Mouse (Mus musculus): ENCODE data around the gene Srrm1. TPM values are rescaled to one million over a fixed set of nuclear protein-coding genes. Genes with fewer than 3 reads are reported as not detected.

The Srrm1 gene
- polyA plus RNA-seq, 1 experiment from 2014 or later: 146 TPM

- H3K27ac ChIP-seq (replicated peaks): peak overlapping the region; percentile 29; the same call in 1 of the 2 replicates
- ATAC-seq (ENCODE audit: extremely low read depth, insufficient number of reproducible peaks, low FRiP score, low TSS enrichment): no peak
Observed at GRCm38 (mm10) chr4:135301166-135301565, 52.0 kb downstream of the Srrm1 start.

GRCm38 (mm10) chr4:135300248-135301041, 52.7 kb downstream of the Srrm1 start:
- 84% methylated on average over 26 of the region's 26 CpGs for WGBS
- no peak for ATAC-seq (ENCODE audit: extremely low read depth, insufficient number of reproducible peaks, low FRiP score, low TSS enrichment)
- H3K36me3 ChIP-seq: no peaks in the 10 kb centered on the region
- no peak overlapping the region for H3K4me2 ChIP-seq
- H3K4me1 ChIP-seq: peaks cover 35% of the 10 kb centered on the region
- H3K9ac ChIP-seq: no peak overlapping the region
- H3K27ac ChIP-seq (replicated peaks): no peak overlapping the region
- H3K4me3 ChIP-seq: no peak overlapping the region
- H3K27me3 ChIP-seq (replicated peaks): no peaks in the 10 kb centered on the region
- no peaks in the 10 kb centered on the region for H3K9me3 ChIP-seq

More at GRCm38 (mm10) chr4:135301166-135301565, 52.0 kb downstream of the Srrm1 start:
- Histone ChIP-seq H3K9me3 (no peaks in the 10 kb centered on the region), H3K4me2 (no peak overlapping the region), H3K4me3 (no peak overlapping the region), H3K4me1 (peaks cover 43% of the 10 kb centered on the region), H3K9ac (no peak overlapping the region), H3K27me3 (replicated peaks) (no peaks in the 10 kb centered on the region), H3K36me3 (no peaks in the 10 kb centered on the region)
- 30% methylated on average over 3 of the region's 3 CpGs for WGBS

GRCm38 (mm10) chr4:135298680-135299079, 54.4 kb downstream of the Srrm1 start:
- Histone ChIP-seq H3K4me1 (peaks cover 35% of the 10 kb centered on the region), H3K4me3 (no peak overlapping the region), H3K36me3 (no peaks in the 10 kb centered on the region), H3K27me3 (replicated peaks) (no peaks in the 10 kb centered on the region), H3K9ac (peak overlapping the region; percentile 48), H3K9me3 (no peaks in the 10 kb centered on the region), H3K4me2 (no peak overlapping the region), H3K27ac (replicated peaks) (peak overlapping the region; percentile 75)
- ATAC-seq (ENCODE audit: extremely low read depth, insufficient number of reproducible peaks, low FRiP score, low TSS enrichment): no peak
- WGBS: 79% methylated on average over 10 of the region's 10 CpGs

- H3K36me3 ChIP-seq: no peaks in the 10 kb centered on the region
- H3K9ac ChIP-seq: peak overlapping the region; percentile 48; the same call in 1 of the 2 replicates
- H3K4me2 ChIP-seq: 0 out of 2 replicates have a peak overlapping the region, but pooled peaks have one; percentile 13
- no peaks in the 10 kb centered on the region for H3K27me3 ChIP-seq (replicated peaks)
- H3K4me1 ChIP-seq: peaks cover 35% of the 10 kb centered on the region
- WGBS: 58% methylated on average over 15 of the region's 15 CpGs
- H3K9me3 ChIP-seq: no peaks in the 10 kb centered on the region
- no peak for ATAC-seq (ENCODE audit: extremely low read depth, insufficient number of reproducible peaks, low FRiP score, low TSS enrichment)
- no peak overlapping the region for H3K4me3 ChIP-seq
- peak overlapping the region; percentile 75 for H3K27ac ChIP-seq (replicated peaks)
Observed at GRCm38 (mm10) chr4:135297931-135298546, 55.1 kb downstream of the Srrm1 start.

- Histone ChIP-seq H3K4me1 (peaks cover 42% of the 10 kb centered on the region), H3K27me3 (replicated peaks) (no peaks in the 10 kb centered on the region), H3K36me3 (no peaks in the 10 kb centered on the region), H3K4me2 (no peak overlapping the region), H3K9ac (no peak overlapping the region), H3K9me3 (no peaks in the 10 kb centered on the region), H3K27ac (replicated peaks) (peak overlapping the region; percentile 75), H3K4me3 (no peak overlapping the region)
- ATAC-seq (ENCODE audit: extremely low read depth, insufficient number of reproducible peaks, low FRiP score, low TSS enrichment): no peak
- WGBS: 63% methylated on average over 7 of the region's 7 CpGs
Observed at GRCm38 (mm10) chr4:135297146-135297545, 56.0 kb downstream of the Srrm1 start.

- H3K9me3 ChIP-seq: no peaks in the 10 kb centered on the region
- peaks cover 47% of the 10 kb centered on the region for H3K4me1 ChIP-seq
- no peak overlapping the region for H3K4me3 ChIP-seq
- no peaks in the 10 kb centered on the region for H3K36me3 ChIP-seq
- no peak overlapping the region for H3K27ac ChIP-seq (replicated peaks)
- ATAC-seq (ENCODE audit: extremely low read depth, insufficient number of reproducible peaks, low FRiP score, low TSS enrichment): no peak
- H3K9ac ChIP-seq: no peak overlapping the region
- no peak overlapping the region for H3K4me2 ChIP-seq
- no peaks in the 10 kb centered on the region for H3K27me3 ChIP-seq (replicated peaks)
Observed at GRCm38 (mm10) chr4:135296565-135296964, 56.6 kb downstream of the Srrm1 start.

- H3K36me3 ChIP-seq: no peaks in the 10 kb centered on the region
- H3K4me1 ChIP-seq: peaks cover 35% of the 10 kb centered on the region
- ATAC-seq (ENCODE audit: extremely low read depth, insufficient number of reproducible peaks, low FRiP score, low TSS enrichment): no peak
- no peak overlapping the region for H3K9ac ChIP-seq
- H3K4me3 ChIP-seq: no peak overlapping the region
- 73% methylated on average over 3 of the region's 3 CpGs for WGBS
- no peak overlapping the region for H3K4me2 ChIP-seq
- no peaks in the 10 kb centered on the region for H3K9me3 ChIP-seq
- no peaks in the 10 kb centered on the region for H3K27me3 ChIP-seq (replicated peaks)
- no peak overlapping the region for H3K27ac ChIP-seq (replicated peaks)
Observed at GRCm38 (mm10) chr4:135293813-135294212, 59.3 kb downstream of the Srrm1 start.

- Histone ChIP-seq H3K4me1 (peaks cover 34% of the 10 kb centered on the region), H3K36me3 (no peaks in the 10 kb centered on the region), H3K9me3 (no peaks in the 10 kb centered on the region), H3K9ac (peak overlapping the region; percentile 59; the same call in 1 of the 2 replicates), H3K27ac (replicated peaks) (peak overlapping the region; percentile 50; the same call in 1 of the 2 replicates), H3K27me3 (replicated peaks) (no peaks in the 10 kb centered on the region), H3K4me3 (0 out of 2 replicates have a peak overlapping the region, but pooled peaks have one; percentile 3), H3K4me2 (peak overlapping the region; percentile 51)
- peak; percentile 59; the same call in 1 of the 2 replicates for ATAC-seq (ENCODE audit: extremely low read depth, insufficient number of reproducible peaks, low FRiP score, low TSS enrichment)
- WGBS: 9% methylated on average over 12 of the region's 12 CpGs
Observed at GRCm38 (mm10) chr4:135292477-135293089, 60.5 kb downstream of the Srrm1 start.

GRCm38 (mm10) chr4:135291841-135292240, 61.3 kb downstream of the Srrm1 start:
- Histone ChIP-seq H3K9ac (peak overlapping the region; percentile 59; the same call in 1 of the 2 replicates), H3K4me3 (no peak overlapping the region), H3K27me3 (replicated peaks) (no peaks in the 10 kb centered on the region), H3K9me3 (no peaks in the 10 kb centered on the region), H3K36me3 (no peaks in the 10 kb centered on the region), H3K4me2 (peak overlapping the region; percentile 51; the same call in 1 of the 2 replicates), H3K27ac (replicated peaks) (peak overlapping the region; percentile 50), H3K4me1 (peaks cover 34% of the 10 kb centered on the region)
- ATAC-seq (ENCODE audit: extremely low read depth, insufficient number of reproducible peaks, low FRiP score, low TSS enrichment): no peak
- WGBS: 30% methylated on average over 6 of the region's 6 CpGs

- no peak overlapping the region for H3K4me3 ChIP-seq
- H3K36me3 ChIP-seq: no peaks in the 10 kb centered on the region
- ATAC-seq (ENCODE audit: extremely low read depth, insufficient number of reproducible peaks, low FRiP score, low TSS enrichment): no peak
- peaks cover 40% of the 10 kb centered on the region for H3K4me1 ChIP-seq
- H3K4me2 ChIP-seq: no peak overlapping the region
- 85% methylated on average over 8 of the region's 8 CpGs for WGBS
- no peak overlapping the region for H3K9ac ChIP-seq
- peak overlapping the region; percentile 50; the same call in 1 of the 2 replicates for H3K27ac ChIP-seq (replicated peaks)
- no peaks in the 10 kb centered on the region for H3K9me3 ChIP-seq
- no peaks in the 10 kb centered on the region for H3K27me3 ChIP-seq (replicated peaks)
Observed at GRCm38 (mm10) chr4:135291199-135291598, 61.9 kb downstream of the Srrm1 start.

- no peak overlapping the region for H3K4me3 ChIP-seq
- no peaks in the 10 kb centered on the region for H3K27me3 ChIP-seq (replicated peaks)
- H3K9me3 ChIP-seq: 0 out of 2 replicates have a peak, but pooled peaks cover 4% of the 10 kb centered on the region
- H3K27ac ChIP-seq (replicated peaks): peak overlapping the region; percentile 85; the same call in 1 of the 2 replicates
- H3K9ac ChIP-seq: no peak overlapping the region
- H3K36me3 ChIP-seq: no peaks in the 10 kb centered on the region
- 51% methylated on average over 3 of the region's 3 CpGs for WGBS
- ATAC-seq (ENCODE audit: extremely low read depth, insufficient number of reproducible peaks, low FRiP score, low TSS enrichment): no peak
- H3K4me1 ChIP-seq: peaks cover 52% of the 10 kb centered on the region
- H3K4me2 ChIP-seq: no peak overlapping the region
Observed at GRCm38 (mm10) chr4:135287975-135288374, 65.1 kb downstream of the Srrm1 start.

Measured in heart, embryonic 13.5 days (tissue).